Mouse (Mus musculus): Measurements from ENCODE around the gene Pcgf6. TPM values are rescaled to one million over a fixed set of nuclear protein-coding genes. Genes with fewer than 3 reads are reported as not detected.

The Pcgf6 gene
- polyA plus RNA-seq, 1 experiment from 2014 or later = 28.6 TPM

GRCm38 (mm10) chr19:47018330-47018729, 32.4 kb downstream of the Pcgf6 start:
- H3K27me3 ChIP-seq (replicated peaks; ENCODE audit: control insufficient read depth, insufficient read depth, low read length) = peaks cover 57% of the 10 kb centered on the region

GRCm38 (mm10) chr19:47017831-47018230, 32.9 kb downstream of the Pcgf6 start:
- no peak overlapping the region for H3K9ac ChIP-seq (ENCODE audit: low read depth, low read length)
- WGBS = 13% methylated on average over 3 of the region's 3 CpGs

More at GRCm38 (mm10) chr19:47018330-47018729, 32.4 kb downstream of the Pcgf6 start:
- H3K36me3 ChIP-seq (ENCODE audit: control insufficient read depth, insufficient read depth, low read length) = no peaks in the 10 kb centered on the region
- H3K4me2 ChIP-seq = no peak overlapping the region
- ATAC-seq (replicated peaks; ENCODE audit: low FRiP score) = no peak
- H3K9me3 ChIP-seq (ENCODE audit: control insufficient read depth, low read length) = no peaks in the 10 kb centered on the region
- WGBS = 53% methylated on average over 2 of the region's 2 CpGs
- H3K27ac ChIP-seq (ENCODE audit: low read depth, low read length) = no peak overlapping the region
- DNase-seq (ENCODE audit: low spot score) = no peak
- H3K9ac ChIP-seq (ENCODE audit: low read depth, low read length) = no peak overlapping the region
- H3K4me3 ChIP-seq (ENCODE audit: low read depth, low read length) = no peak overlapping the region
- H3K4me1 ChIP-seq (replicated peaks; ENCODE audit: control insufficient read depth, insufficient read depth, low read length) = no peaks in the 10 kb centered on the region

GRCm38 (mm10) chr19:47016487-47016886, 34.2 kb downstream of the Pcgf6 start:
- Histone ChIP-seq H3K27ac (ENCODE audit: low read depth, low read length) (no peak overlapping the region), H3K4me1 (replicated peaks; ENCODE audit: control insufficient read depth, insufficient read depth, low read length) (no peaks in the 10 kb centered on the region), H3K9ac (ENCODE audit: low read depth, low read length) (no peak overlapping the region), H3K36me3 (ENCODE audit: control insufficient read depth, insufficient read depth, low read length) (no peaks in the 10 kb centered on the region), H3K27me3 (replicated peaks; ENCODE audit: control insufficient read depth, insufficient read depth, low read length) (peaks cover 74% of the 10 kb centered on the region), H3K4me3 (ENCODE audit: low read depth, low read length) (no peak overlapping the region), H3K9me3 (ENCODE audit: control insufficient read depth, low read length) (no peaks in the 10 kb centered on the region), H3K4me2 (no peak overlapping the region)
- DNase-seq (ENCODE audit: low spot score) (peak; percentile 77), ATAC-seq (replicated peaks; ENCODE audit: low FRiP score) (no peak)
- 1% methylated on average over 15 of the region's 15 CpGs for WGBS

More at GRCm38 (mm10) chr19:47017831-47018230, 32.9 kb downstream of the Pcgf6 start:
- Histone ChIP-seq H3K4me3 (ENCODE audit: low read depth, low read length) (no peak overlapping the region), H3K36me3 (ENCODE audit: control insufficient read depth, insufficient read depth, low read length) (no peaks in the 10 kb centered on the region), H3K4me2 (no peak overlapping the region), H3K9me3 (ENCODE audit: control insufficient read depth, low read length) (no peaks in the 10 kb centered on the region), H3K4me1 (replicated peaks; ENCODE audit: control insufficient read depth, insufficient read depth, low read length) (no peaks in the 10 kb centered on the region), H3K27ac (ENCODE audit: low read depth, low read length) (no peak overlapping the region), H3K27me3 (replicated peaks; ENCODE audit: control insufficient read depth, insufficient read depth, low read length) (peaks cover 62% of the 10 kb centered on the region)
- ATAC-seq (replicated peaks; ENCODE audit: low FRiP score) (no peak), DNase-seq (ENCODE audit: low spot score) (no peak)

DNA sequence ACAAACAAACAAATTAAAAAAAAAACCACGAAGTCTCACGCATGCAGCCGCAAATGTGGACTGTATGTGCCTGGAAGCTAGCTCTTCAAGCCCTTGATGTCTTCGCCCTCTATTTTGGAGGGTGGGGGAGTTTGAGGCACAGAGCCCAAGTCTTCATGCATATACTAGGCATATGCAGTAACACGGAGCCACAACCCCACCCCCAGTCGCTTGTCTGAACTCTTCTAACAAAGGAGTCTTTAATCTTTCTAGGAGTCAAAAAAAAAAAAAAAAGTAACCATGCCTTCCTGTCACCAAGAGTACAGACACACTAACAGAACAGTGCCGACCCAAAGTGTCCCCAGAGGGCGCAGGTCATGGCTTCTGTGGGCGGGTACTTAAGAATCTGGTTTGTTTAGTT, 34.7 kb downstream of the Pcgf6 start:
- no peaks in the 10 kb centered on the region for H3K36me3 ChIP-seq (ENCODE audit: control insufficient read depth, insufficient read depth, low read length)
- no peak for DNase-seq (ENCODE audit: low spot score)
- peaks cover 79% of the 10 kb centered on the region for H3K27me3 ChIP-seq (replicated peaks; ENCODE audit: control insufficient read depth, insufficient read depth, low read length)
- H3K27ac ChIP-seq (ENCODE audit: low read depth, low read length) = no peak overlapping the region
- WGBS = 8% methylated on average over 9 of the region's 9 CpGs
- no peak overlapping the region for H3K9ac ChIP-seq (ENCODE audit: low read depth, low read length)
- H3K4me3 ChIP-seq (ENCODE audit: low read depth, low read length) = no peak overlapping the region
- no peaks in the 10 kb centered on the region for H3K9me3 ChIP-seq (ENCODE audit: control insufficient read depth, low read length)
- no peak overlapping the region for H3K4me2 ChIP-seq
- H3K4me1 ChIP-seq (replicated peaks; ENCODE audit: control insufficient read depth, insufficient read depth, low read length) = no peaks in the 10 kb centered on the region
- ATAC-seq (replicated peaks; ENCODE audit: low FRiP score) = no peak

GRCm38 (mm10) chr19:47015396-47015795, 35.3 kb downstream of the Pcgf6 start:
- H3K9me3 ChIP-seq (ENCODE audit: control insufficient read depth, low read length) = no peaks in the 10 kb centered on the region

DNA sequence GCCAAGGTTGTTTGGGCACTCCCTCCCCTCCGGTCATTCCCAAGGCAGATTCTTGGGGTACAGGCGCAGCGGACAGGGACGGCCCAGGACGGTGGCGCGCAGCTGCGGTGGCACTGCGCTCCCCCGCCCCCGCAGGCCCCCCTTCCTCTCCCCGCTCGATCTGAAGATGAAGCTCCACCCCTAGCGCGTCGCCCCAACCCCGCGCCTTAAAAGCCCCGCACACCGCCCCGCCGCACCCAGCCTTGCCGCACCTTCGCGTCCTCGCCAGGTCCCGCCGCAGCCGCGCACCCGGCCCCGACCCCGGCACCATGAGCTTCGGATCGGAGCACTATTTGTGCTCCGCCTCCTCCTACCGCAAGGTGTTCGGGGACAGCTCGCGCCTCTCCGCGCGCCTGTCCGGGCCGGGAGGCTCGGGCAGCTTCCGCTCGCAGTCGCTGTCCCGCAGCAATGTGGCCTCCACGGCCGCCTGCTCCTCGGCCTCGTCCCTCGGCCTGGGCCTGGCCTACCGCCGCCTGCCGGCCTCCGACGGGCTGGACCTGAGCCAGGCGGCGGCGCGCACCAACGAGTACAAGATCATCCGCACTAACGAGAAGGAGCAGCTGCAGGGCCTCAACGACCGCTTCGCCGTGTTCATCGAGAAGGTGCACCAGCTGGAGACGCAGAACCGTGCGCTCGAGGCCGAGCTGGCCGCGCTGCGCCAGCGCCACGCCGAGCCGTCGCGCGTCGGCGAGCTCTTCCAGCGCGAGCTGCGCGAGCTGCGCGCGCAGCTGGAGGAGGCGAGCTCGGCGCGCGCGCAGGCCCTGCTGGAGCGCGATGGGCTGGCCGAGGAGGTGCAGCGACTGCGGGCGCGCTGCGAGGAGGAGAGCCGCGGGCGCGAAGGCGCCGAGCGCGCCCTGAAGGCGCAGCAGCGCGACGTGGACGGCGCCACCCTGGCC, 36.0 kb downstream of the Pcgf6 start, which contains the start of the genes Ina and Nt5c2:
Ina (plus strand) TSS at position 252 of the 935 bp plus-strand sequence.
Nt5c2 (minus strand) TSS at position 707 of the 935 bp plus-strand sequence.
- H3K27ac ChIP-seq (ENCODE audit: low read depth, low read length) = no peak within 1 kb of the TSS
- no peaks in the 10 kb centered on the region for H3K9me3 ChIP-seq (ENCODE audit: control insufficient read depth, low read length)
- no peaks in the 10 kb centered on the region for H3K4me1 ChIP-seq (replicated peaks; ENCODE audit: control insufficient read depth, insufficient read depth, low read length)
- WGBS = 1% methylated on average over 108 of the region's 124 CpGs
- H3K4me3 ChIP-seq (ENCODE audit: low read depth, low read length) = peak within 1 kb of the TSS; percentile 38
- peaks cover 85% of the 10 kb centered on the region for H3K27me3 ChIP-seq (replicated peaks; ENCODE audit: control insufficient read depth, insufficient read depth, low read length)
- ATAC-seq (replicated peaks; ENCODE audit: low FRiP score) = no peak; the same call in 1 of the 2 replicates
- peak; percentile 49 for DNase-seq (ENCODE audit: low spot score)
- no peaks in the 10 kb centered on the region for H3K36me3 ChIP-seq (ENCODE audit: control insufficient read depth, insufficient read depth, low read length)
- H3K4me2 ChIP-seq = peak within 1 kb of the TSS; percentile 58
- H3K9ac ChIP-seq (ENCODE audit: low read depth, low read length) = no peak within 1 kb of the TSS

More at GRCm38 (mm10) chr19:47015396-47015795, 35.3 kb downstream of the Pcgf6 start:
- 4% methylated on average over 37 of the region's 37 CpGs for WGBS
- H3K4me1 ChIP-seq (replicated peaks; ENCODE audit: control insufficient read depth, insufficient read depth, low read length) = no peaks in the 10 kb centered on the region
- H3K4me2 ChIP-seq = peak overlapping the region; percentile 58
- no peaks in the 10 kb centered on the region for H3K36me3 ChIP-seq (ENCODE audit: control insufficient read depth, insufficient read depth, low read length)
- peak overlapping the region; percentile 38 for H3K4me3 ChIP-seq (ENCODE audit: low read depth, low read length)
- ATAC-seq (replicated peaks; ENCODE audit: low FRiP score) (no peak), DNase-seq (ENCODE audit: low spot score) (no peak)
- no peak overlapping the region for H3K27ac ChIP-seq (ENCODE audit: low read depth, low read length)
- H3K9ac ChIP-seq (ENCODE audit: low read depth, low read length) = no peak overlapping the region
- H3K27me3 ChIP-seq (replicated peaks; ENCODE audit: control insufficient read depth, insufficient read depth, low read length) = peaks cover 81% of the 10 kb centered on the region

DNA sequence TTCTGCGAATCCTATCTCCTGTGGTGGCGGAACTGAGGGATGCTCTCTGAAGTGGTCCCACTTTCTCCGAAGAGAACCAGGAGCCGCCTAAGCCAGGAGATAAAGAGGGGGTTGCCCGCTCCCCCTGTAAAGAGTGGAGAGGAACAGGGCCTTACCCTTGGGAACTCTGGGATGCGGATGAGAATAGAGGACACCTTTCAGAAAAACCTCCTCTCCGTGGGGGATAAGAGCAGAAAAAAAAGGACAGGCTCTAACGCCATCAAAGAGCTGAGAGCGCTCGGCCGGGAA, 36.6 kb downstream of the Pcgf6 start:
- no peaks in the 10 kb centered on the region for H3K9me3 ChIP-seq (ENCODE audit: control insufficient read depth, low read length)
- peak overlapping the region; percentile 58 for H3K4me2 ChIP-seq
- no peaks in the 10 kb centered on the region for H3K4me1 ChIP-seq (replicated peaks; ENCODE audit: control insufficient read depth, insufficient read depth, low read length)
- no peak overlapping the region for H3K9ac ChIP-seq (ENCODE audit: low read depth, low read length)
- DNase-seq (ENCODE audit: low spot score) (no peak), ATAC-seq (replicated peaks; ENCODE audit: low FRiP score) (no peak)
- no peak overlapping the region for H3K27ac ChIP-seq (ENCODE audit: low read depth, low read length)
- no peaks in the 10 kb centered on the region for H3K36me3 ChIP-seq (ENCODE audit: control insufficient read depth, insufficient read depth, low read length)
- H3K4me3 ChIP-seq (ENCODE audit: low read depth, low read length) = peak overlapping the region; percentile 38
- peaks cover 82% of the 10 kb centered on the region for H3K27me3 ChIP-seq (replicated peaks; ENCODE audit: control insufficient read depth, insufficient read depth, low read length)
- WGBS = 3% methylated on average over 11 of the region's 11 CpGs

DNA sequence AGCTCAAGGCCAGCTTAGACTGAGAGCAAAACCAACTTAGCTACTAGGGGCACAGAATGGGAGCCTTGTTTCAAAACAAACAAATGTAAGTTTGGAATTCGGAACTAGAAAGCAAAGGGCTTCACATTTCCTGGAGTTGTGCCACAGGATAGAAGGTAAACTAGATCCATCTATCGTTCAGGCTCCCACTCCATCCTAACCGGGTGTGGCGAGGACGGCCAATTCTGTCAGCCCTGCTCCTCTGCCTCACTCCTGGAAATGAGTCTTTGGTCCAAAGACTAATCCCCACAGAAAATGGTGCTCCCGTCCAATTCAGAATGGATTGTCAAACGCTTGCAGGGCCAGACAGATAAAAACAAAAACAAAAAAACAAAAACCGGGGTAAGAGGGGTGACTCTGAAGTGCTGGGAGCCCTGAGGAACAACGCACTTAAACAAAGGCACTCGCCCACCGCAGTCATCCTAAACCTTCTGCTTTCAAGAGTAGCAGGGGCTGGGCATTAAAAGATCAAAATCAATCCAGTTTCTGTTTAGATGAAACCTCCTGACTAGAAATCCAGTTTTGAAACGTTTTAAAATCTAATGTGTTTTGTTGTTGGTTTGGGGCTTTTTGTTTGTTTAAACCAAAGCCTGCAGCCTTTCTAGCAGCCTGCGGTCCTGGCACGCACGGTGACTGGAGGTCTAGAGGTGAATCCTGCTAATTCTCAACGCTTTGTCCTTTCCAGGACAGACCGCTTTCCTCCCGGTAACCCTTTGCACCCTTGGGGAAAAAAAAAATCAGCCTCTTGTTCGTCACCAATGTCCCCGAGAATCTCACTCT, 37.2 kb downstream of the Pcgf6 start:
- Histone ChIP-seq H3K4me2 (no peak overlapping the region), H3K4me1 (replicated peaks; ENCODE audit: control insufficient read depth, insufficient read depth, low read length) (no peaks in the 10 kb centered on the region), H3K9ac (ENCODE audit: low read depth, low read length) (no peak overlapping the region), H3K9me3 (ENCODE audit: control insufficient read depth, low read length) (no peaks in the 10 kb centered on the region), H3K4me3 (ENCODE audit: low read depth, low read length) (peak overlapping the region; percentile 38), H3K27ac (ENCODE audit: low read depth, low read length) (no peak overlapping the region), H3K36me3 (ENCODE audit: control insufficient read depth, insufficient read depth, low read length) (no peaks in the 10 kb centered on the region), H3K27me3 (replicated peaks; ENCODE audit: control insufficient read depth, insufficient read depth, low read length) (peaks cover 77% of the 10 kb centered on the region)
- DNase-seq (ENCODE audit: low spot score) = no peak
- ATAC-seq (replicated peaks; ENCODE audit: low FRiP score) = no peak
- WGBS = 16% methylated on average over 20 of the region's 20 CpGs

Data from liver, embryonic 11.5 days (tissue).